Mouse (Mus musculus): Measurements from ENCODE around the gene Dmac2. TPM values are rescaled to one million over a fixed set of nuclear protein-coding genes. Genes with fewer than 3 reads are reported as not detected.

Dmac2 gene
- polyA plus RNA-seq, 1 experiment from 2014 or later, result 40.9 TPM

DNA sequence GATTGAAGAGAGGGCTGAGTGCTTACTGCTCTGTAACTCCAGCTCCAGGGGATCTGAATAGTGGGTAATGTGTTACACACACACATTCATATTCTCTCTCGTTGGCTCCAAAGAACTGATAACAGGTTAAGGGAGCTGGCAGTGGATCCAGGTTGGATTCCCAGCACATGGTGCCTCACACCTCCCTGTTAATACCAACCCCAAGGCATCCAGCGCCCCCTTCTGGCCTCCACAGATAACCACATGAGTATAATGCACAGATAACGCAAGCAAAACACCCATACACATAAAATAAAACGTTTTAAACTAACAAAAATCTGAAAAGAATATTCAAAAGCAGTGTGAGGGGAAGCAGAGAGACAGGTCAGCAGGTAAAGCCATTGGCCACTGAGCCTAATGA, 53.2 kb downstream of the Dmac2 start:
- Histone ChIP-seq H3K36me3 (ENCODE audit: control insufficient read depth, insufficient read depth, low read length) (peaks cover 10% of the 10 kb centered on the region), H3K27me3 (replicated peaks; ENCODE audit: control insufficient read depth, insufficient read depth, low read length) (peaks cover 29% of the 10 kb centered on the region)
- ATAC-seq (replicated peaks; ENCODE audit: low FRiP score, low TSS enrichment, low read depth), result no peak

DNA sequence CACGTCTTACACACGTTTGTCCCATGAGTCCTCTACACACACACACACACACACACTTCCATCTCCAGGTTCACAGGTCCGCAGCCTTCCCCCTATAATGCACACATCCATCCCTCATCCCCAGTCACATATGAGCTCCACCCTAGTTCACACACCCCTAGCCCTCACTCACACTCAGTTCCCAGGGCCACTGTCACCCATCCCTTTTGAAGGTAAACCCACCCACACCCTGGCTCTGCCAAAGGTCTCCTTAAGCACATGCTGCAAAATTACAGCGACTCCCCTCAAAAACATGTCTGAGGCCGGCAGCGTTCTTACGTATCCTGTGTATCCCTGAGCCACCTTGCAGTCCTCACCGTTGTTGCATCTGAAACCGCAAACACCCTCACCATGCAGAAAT, 55.1 kb downstream of the Dmac2 start:
- Histone ChIP-seq H3K4me3 (ENCODE audit: low read depth, low read length) (peak overlapping the region; percentile 27; the same call in 1 of the 2 replicates), H3K4me1 (replicated peaks; ENCODE audit: control insufficient read depth, insufficient read depth, low read length) (0 out of 2 replicates have a peak, but pooled peaks cover 6% of the 10 kb centered on the region), H3K9ac (ENCODE audit: low read length) (no peak overlapping the region), H3K27me3 (replicated peaks; ENCODE audit: control insufficient read depth, insufficient read depth, low read length) (peaks cover 29% of the 10 kb centered on the region), H3K36me3 (ENCODE audit: control insufficient read depth, insufficient read depth, low read length) (no peaks in the 10 kb centered on the region), H3K9me3 (ENCODE audit: control insufficient read depth, low read length) (no peaks in the 10 kb centered on the region), H3K27ac (ENCODE audit: low read depth) (no peak overlapping the region), H3K4me2 (ENCODE audit: low read length) (peak overlapping the region; percentile 56; the same call in 1 of the 2 replicates)
- WGBS, result 24% methylated on average over 9 of the region's 9 CpGs
- ATAC-seq (replicated peaks; ENCODE audit: low FRiP score, low TSS enrichment, low read depth), result no peak
- no peak for DNase-seq (ENCODE audit: low spot score)

More for the DNA sequence above, 53.2 kb downstream of the Dmac2 start:
- WGBS, result 54% methylated on average over 4 of the region's 4 CpGs
- Histone ChIP-seq H3K9ac (ENCODE audit: low read length) (no peak overlapping the region), H3K4me3 (ENCODE audit: low read depth, low read length) (no peak overlapping the region), H3K27ac (ENCODE audit: low read depth) (no peak overlapping the region), H3K9me3 (ENCODE audit: control insufficient read depth, low read length) (no peaks in the 10 kb centered on the region), H3K4me1 (replicated peaks; ENCODE audit: control insufficient read depth, insufficient read depth, low read length) (0 out of 2 replicates have a peak, but pooled peaks cover 6% of the 10 kb centered on the region), H3K4me2 (ENCODE audit: low read length) (no peak overlapping the region)
- no peak for DNase-seq (ENCODE audit: low spot score)

DNA sequence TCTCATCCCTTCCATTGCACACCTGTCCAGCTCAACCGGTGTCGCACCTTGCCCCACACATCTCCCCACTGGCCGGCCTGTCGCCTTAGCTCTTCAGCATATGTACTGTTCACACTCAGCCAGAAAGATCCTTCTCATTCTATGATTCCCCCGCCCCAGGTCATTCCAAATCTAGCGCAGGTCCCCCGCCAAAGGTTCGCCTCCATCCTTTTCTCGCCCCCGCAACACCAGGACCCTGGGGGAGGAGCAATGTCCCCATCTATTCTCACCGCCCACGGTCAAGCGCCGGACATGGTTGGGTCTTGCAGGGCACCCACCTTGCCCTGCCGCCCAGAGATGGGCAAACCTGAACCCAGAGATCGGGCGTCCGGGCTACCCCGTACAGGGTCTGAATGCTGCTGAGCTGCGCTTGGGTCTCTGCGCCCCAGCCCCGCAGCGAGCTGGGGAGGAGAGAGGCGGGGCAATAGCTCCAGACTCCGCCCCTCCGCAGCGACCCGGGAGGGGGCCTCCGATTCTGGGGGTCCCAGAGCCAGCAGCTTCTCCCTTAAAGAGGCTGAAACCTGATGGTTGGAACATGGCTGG, 55.6 kb downstream of the Dmac2 start, which contains the start of gene Tmem91:
Gene Tmem91 (minus strand): TSS at position 448 of the 582 bp plus-strand sequence.
- peak within 1 kb of the TSS; percentile 27 for H3K4me3 ChIP-seq (ENCODE audit: low read depth, low read length)
- H3K9me3 ChIP-seq (ENCODE audit: control insufficient read depth, low read length), result no peaks in the 10 kb centered on the region
- DNase-seq (ENCODE audit: low spot score) (no peak), ATAC-seq (replicated peaks; ENCODE audit: low FRiP score, low TSS enrichment, low read depth) (peak; percentile 17; the same call in 1 of the 2 replicates)
- peak within 1 kb of the TSS; percentile 56 for H3K4me2 ChIP-seq (ENCODE audit: low read length)
- H3K27ac ChIP-seq (ENCODE audit: low read depth), result no peak within 1 kb of the TSS
- 2% methylated on average over 28 of the region's 29 CpGs for WGBS
- peaks cover 29% of the 10 kb centered on the region for H3K27me3 ChIP-seq (replicated peaks; ENCODE audit: control insufficient read depth, insufficient read depth, low read length)
- H3K9ac ChIP-seq (ENCODE audit: low read length), result peak within 1 kb of the TSS; percentile 29
- H3K36me3 ChIP-seq (ENCODE audit: control insufficient read depth, insufficient read depth, low read length), result no peaks in the 10 kb centered on the region
- peaks cover 7% of the 10 kb centered on the region; the same call in 1 of the 2 replicates for H3K4me1 ChIP-seq (replicated peaks; ENCODE audit: control insufficient read depth, insufficient read depth, low read length)

Other genes starting within 250 kb of the Dmac2 start
- gene Cnfn, start 249.7 kb upstream of the Dmac2 start, polyA plus RNA-seq (2014; fragmentation: Nextera tagmentation; extraction: Ambion mirVana), result not detected in 2 replicates
- 3.6 and 4.9 TPM in 2 replicates for gene Lipe, start 220.7 kb upstream of the Dmac2 start, polyA plus RNA-seq (2014; fragmentation: Nextera tagmentation; extraction: Ambion mirVana)
- 0.42 TPM in 1 of 2 replicates, not detected in the other for gene Cxcl17, start 206.5 kb upstream of the Dmac2 start, polyA plus RNA-seq (2014; fragmentation: Nextera tagmentation; extraction: Ambion mirVana)
- 12.0 and 13.1 TPM in 2 replicates for gene Ceacam1, start 141.8 kb upstream of the Dmac2 start, polyA plus RNA-seq (2014; fragmentation: Nextera tagmentation; extraction: Ambion mirVana)
- 0.08 TPM in 1 of 2 replicates, not detected in the other for gene Ceacam2, start 79.6 kb upstream of the Dmac2 start, polyA plus RNA-seq (2014; fragmentation: Nextera tagmentation; extraction: Ambion mirVana)
- 0.60 and 1.1 TPM in 2 replicates for gene Erich4, start 3.5 kb upstream of the Dmac2 start, polyA plus RNA-seq (2014; fragmentation: Nextera tagmentation; extraction: Ambion mirVana)
- 3.9 and 5.4 TPM in 2 replicates for gene B3gnt8, start 7.2 kb downstream of the Dmac2 start, polyA plus RNA-seq (2014; fragmentation: Nextera tagmentation; extraction: Ambion mirVana)
- 44.1 and 48.7 TPM in 2 replicates for gene Bckdha, start 39.6 kb downstream of the Dmac2 start, polyA plus RNA-seq (2014; fragmentation: Nextera tagmentation; extraction: Ambion mirVana)
- 93.8 and 98.4 TPM in 2 replicates for gene Exosc5, start 39.8 kb downstream of the Dmac2 start, polyA plus RNA-seq (2014; fragmentation: Nextera tagmentation; extraction: Ambion mirVana)
- 2.2 and 2.6 TPM in 2 replicates for gene Tmem91, start 55.8 kb downstream of the Dmac2 start, polyA plus RNA-seq (2014; fragmentation: Nextera tagmentation; extraction: Ambion mirVana)
- gene B9d2, start 61.4 kb downstream of the Dmac2 start, polyA plus RNA-seq (2014; fragmentation: Nextera tagmentation; extraction: Ambion mirVana), result 27.2 and 32.0 TPM in 2 replicates
- 2.4 and 3.2 TPM in 2 replicates for gene Tgfb1, start 67.6 kb downstream of the Dmac2 start, polyA plus RNA-seq (2014; fragmentation: Nextera tagmentation; extraction: Ambion mirVana)
- gene Ccdc97, start 99.7 kb downstream of the Dmac2 start, polyA plus RNA-seq (2014; fragmentation: Nextera tagmentation; extraction: Ambion mirVana), result 27.0 and 27.4 TPM in 2 replicates
- 65.1 and 68.4 TPM in 2 replicates for gene Hnrnpul1, start 135.3 kb downstream of the Dmac2 start, polyA plus RNA-seq (2014; fragmentation: Nextera tagmentation; extraction: Ambion mirVana)
- 71.1 and 73.5 TPM in 2 replicates for gene Axl, start 169.3 kb downstream of the Dmac2 start, polyA plus RNA-seq (2014; fragmentation: Nextera tagmentation; extraction: Ambion mirVana)
- 30.6 and 34.6 TPM in 2 replicates for gene Cyp2s1, start 197.5 kb downstream of the Dmac2 start, polyA plus RNA-seq (2014; fragmentation: Nextera tagmentation; extraction: Ambion mirVana)

All from intestine, embryonic 14.5 days (tissue).